Mouse (Mus musculus) hindbrain, embryonic 13.5 days (tissue): ENCODE results near the gene Gipc3. TPM values are rescaled to one million over a fixed set of nuclear protein-coding genes. Genes with fewer than 3 reads are reported as not detected.
A peak's percentile ranks its signal among the peaks of the same experiment; 100 is the strongest.

Experiments
- ATAC-seq: fragments of 200-750 bp; cut with Nextera tagmentation; 2 replicates; pipeline ENCODE4 v1.8.0; 2017; ENCODE audit warnings: moderate TSS enrichment; ENCODE audit not compliant: low FRiP score
- H3K27ac ChIP-seq: fragments of 300-500 bp; sonication (generic); 2 replicates; pipeline ENCODE4 v1.5.1; 2015; ENCODE audit warnings: inconsistent platforms, mild to moderate bottlenecking, moderate library complexity
- H3K27me3 ChIP-seq: fragments of 300-500 bp; sonication (generic); 2 replicates; pipeline ENCODE4 v1.6.1; 2015; ENCODE audit warnings: mild to moderate bottlenecking, inconsistent platforms
- H3K36me3 ChIP-seq: fragments of 300-500 bp; sonication (generic); 2 replicates; pipeline ENCODE4 v1.6.1; 2015; ENCODE audit warnings: mild to moderate bottlenecking, inconsistent platforms
- H3K4me1 ChIP-seq: fragments of 300-500 bp; sonication (generic); replicated peaks from 2 replicates; pipeline ENCODE4 v1.6.1; 2015; ENCODE audit warnings: inconsistent platforms
- H3K4me2 ChIP-seq: fragments of 300-500 bp; sonication (generic); 2 replicates; pipeline ENCODE4 v1.6.1; 2015; ENCODE audit warnings: inconsistent platforms, mild to moderate bottlenecking, moderate library complexity
- H3K4me3 ChIP-seq: fragments of 300-500 bp; sonication (generic); 2 replicates; pipeline ENCODE4 v1.5.1; 2015; ENCODE audit warnings: mild to moderate bottlenecking, inconsistent platforms
- H3K9ac ChIP-seq: fragments of 300-500 bp; sonication (generic); 2 replicates; pipeline ENCODE4 v1.6.1; 2015; ENCODE audit warnings: mild to moderate bottlenecking, inconsistent platforms
- H3K9me3 ChIP-seq: fragments of 300-500 bp; sonication (generic); 2 replicates; pipeline ENCODE4 v1.6.1; 2016; ENCODE audit warnings: inconsistent platforms
- WGBS: fragments of 180-500 bp; shearing (Covaris S2); methylation state at CpG from one replicate; pipeline ENCODE4 v1.1.7; 2015; 5-methylcytosine and 5-hydroxymethylcytosine counted together
- polyA plus RNA-seq: library from polyadenylated mRNA; unstranded; fragments of >200 nt; fragmentation: Nextera tagmentation; extraction: Ambion mirVana; gene quantifications from 2 replicates; pipeline ENCODE4 v1.2.1, GENCODE M21; 2015

The Gipc3 gene
- not detected in 2 replicates for polyA plus RNA-seq

DNA sequence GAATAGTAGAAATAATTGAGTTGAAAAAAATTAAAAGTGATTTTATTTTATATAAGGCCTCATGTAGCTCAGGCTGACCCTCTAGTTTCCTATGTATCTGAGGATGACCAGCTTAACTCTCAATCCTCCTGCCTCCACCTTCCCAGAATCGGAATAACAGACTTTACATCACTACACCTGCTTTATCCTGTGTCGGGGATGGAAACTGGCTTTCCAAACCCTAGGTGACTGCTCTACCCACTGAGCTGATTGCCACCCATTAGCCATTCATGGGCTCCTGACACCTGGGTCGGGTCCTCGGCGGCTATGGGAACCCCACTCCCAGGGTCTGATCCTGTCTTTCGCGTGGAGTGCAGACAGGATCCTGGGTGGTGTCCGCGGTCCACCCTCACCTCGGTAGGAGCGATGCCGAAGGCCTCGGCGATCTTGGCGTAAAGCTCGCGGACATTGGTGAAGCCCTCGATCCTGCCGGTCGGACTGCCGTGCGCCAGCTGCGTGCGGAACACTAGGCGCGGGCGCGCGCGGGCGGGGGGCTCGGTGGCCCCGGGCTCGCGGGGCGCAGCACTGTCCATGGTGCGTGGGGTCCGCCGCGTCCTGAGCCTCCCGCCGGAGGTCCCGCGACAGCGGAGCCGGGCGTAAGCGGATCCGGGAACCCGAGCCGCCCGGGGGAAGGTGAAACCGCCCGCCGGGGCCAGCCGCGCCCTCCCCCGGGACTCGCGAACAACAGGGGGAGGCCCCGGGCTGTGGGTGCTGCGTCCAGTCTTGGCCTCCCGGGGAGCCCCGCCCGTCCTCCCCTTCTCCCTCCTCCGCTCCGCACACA lies at the start of gene Gipc3:
Gipc3 (minus strand) TSS at position 581 of the 820 bp plus-strand sequence.
- peaks cover 88% of the 10 kb centered on the region for H3K27me3 ChIP-seq

DNA sequence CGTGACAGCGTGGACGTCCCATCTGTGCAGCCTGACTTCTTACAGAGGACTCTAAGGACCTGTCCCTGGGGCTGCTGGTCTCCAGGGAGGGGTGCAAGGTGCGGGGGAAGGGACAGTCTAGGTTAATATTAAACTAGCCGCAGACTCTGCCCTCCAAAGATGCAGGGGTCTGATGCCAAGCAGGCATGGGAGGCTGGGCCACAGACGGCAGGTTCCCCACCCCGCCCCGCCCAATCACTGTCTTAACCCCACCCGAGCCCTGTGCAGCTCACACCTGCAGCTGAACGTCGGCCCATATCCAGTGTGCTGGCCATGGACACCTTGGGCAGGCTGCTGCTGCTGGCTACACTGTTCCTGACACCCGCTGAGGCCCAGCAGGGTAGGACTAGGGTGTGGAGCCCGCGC lies 49.7 kb upstream of the Gipc3 start, which contains the start of gene Smim24:
Smim24 (plus strand) TSS at position 271 of the 405 bp plus-strand sequence.
- WGBS, result 71% methylated on average over 14 of the region's 14 CpGs

More for the DNA sequence above, at the start of gene Gipc3:
- Histone ChIP-seq H3K4me1 (peaks cover 18% of the 10 kb centered on the region), H3K36me3 (no peaks in the 10 kb centered on the region), H3K9ac (peak within 1 kb of the TSS; percentile 67), H3K4me3 (peak within 1 kb of the TSS; percentile 46), H3K9me3 (no peaks in the 10 kb centered on the region), H3K4me2 (peak within 1 kb of the TSS; percentile 66), H3K27ac (no peak within 1 kb of the TSS)
- WGBS, result 8% methylated on average over 55 of the region's 67 CpGs
- no peak for ATAC-seq

DNA sequence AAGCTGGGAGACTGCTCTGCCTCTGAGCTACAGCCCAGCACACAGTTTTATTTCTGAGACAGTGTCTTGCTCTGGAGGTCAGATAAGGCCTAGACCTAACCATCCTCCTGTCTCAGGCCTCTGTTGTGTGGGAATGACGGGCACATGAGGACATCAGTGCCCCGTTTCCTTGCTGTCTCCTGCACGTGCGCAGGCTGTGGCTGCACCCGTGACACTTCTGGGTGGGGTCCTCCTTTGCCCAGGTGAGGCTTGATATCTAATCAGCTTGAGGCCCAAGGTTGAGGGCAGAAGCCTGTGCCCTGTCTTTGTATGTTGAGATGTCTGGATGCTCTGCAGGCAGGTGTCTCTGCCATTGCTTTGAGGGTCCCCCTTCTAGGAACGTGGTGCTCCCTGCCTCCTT lies 49.2 kb upstream of the Gipc3 start:
- 82% methylated on average over 6 of the region's 6 CpGs for WGBS
- Histone ChIP-seq H3K27ac (no peak overlapping the region), H3K9me3 (no peaks in the 10 kb centered on the region), H3K4me3 (no peak overlapping the region), H3K4me2 (no peak overlapping the region), H3K9ac (no peak overlapping the region), H3K4me1 (peaks cover 41% of the 10 kb centered on the region), H3K27me3 (0 out of 2 replicates have a peak, but pooled peaks cover 2% of the 10 kb centered on the region), H3K36me3 (peaks cover 26% of the 10 kb centered on the region)
- ATAC-seq, result no peak

More for the DNA sequence above, 49.7 kb upstream of the Gipc3 start, which contains the start of gene Smim24:
- H3K9me3 ChIP-seq, result no peaks in the 10 kb centered on the region
- peak within 1 kb of the TSS; percentile 59 for H3K9ac ChIP-seq
- H3K27me3 ChIP-seq, result 0 out of 2 replicates have a peak, but pooled peaks cover 2% of the 10 kb centered on the region
- peak within 1 kb of the TSS; percentile 18 for H3K4me3 ChIP-seq
- H3K27ac ChIP-seq, result peak within 1 kb of the TSS; percentile 40
- no peak for ATAC-seq
- peak within 1 kb of the TSS; percentile 45 for H3K4me2 ChIP-seq
- peaks cover 26% of the 10 kb centered on the region for H3K36me3 ChIP-seq
- peaks cover 46% of the 10 kb centered on the region for H3K4me1 ChIP-seq

DNA sequence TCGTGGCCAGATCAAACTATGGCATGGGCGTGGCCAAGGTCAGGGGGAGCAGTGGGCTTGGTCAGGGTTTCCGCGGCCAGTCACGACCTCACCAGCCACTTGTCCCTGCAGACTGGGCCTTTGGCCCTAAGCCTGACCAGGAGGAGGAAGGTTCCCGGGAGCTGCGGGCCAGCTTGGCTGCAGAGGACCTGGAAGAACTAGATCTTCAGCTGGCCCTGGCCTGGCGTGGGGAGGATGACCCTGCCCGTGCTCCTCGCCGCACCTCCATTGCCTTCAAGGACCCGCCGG lies 47.6 kb upstream of the Gipc3 start:
- Histone ChIP-seq H3K36me3 (peaks cover 41% of the 10 kb centered on the region), H3K4me1 (peaks cover 31% of the 10 kb centered on the region), H3K27ac (no peak overlapping the region), H3K9ac (no peak overlapping the region), H3K4me3 (no peak overlapping the region), H3K9me3 (no peaks in the 10 kb centered on the region), H3K27me3 (0 out of 2 replicates have a peak, but pooled peaks cover 2% of the 10 kb centered on the region), H3K4me2 (no peak overlapping the region)
- 88% methylated on average over 13 of the region's 13 CpGs for WGBS
- no peak for ATAC-seq

DNA sequence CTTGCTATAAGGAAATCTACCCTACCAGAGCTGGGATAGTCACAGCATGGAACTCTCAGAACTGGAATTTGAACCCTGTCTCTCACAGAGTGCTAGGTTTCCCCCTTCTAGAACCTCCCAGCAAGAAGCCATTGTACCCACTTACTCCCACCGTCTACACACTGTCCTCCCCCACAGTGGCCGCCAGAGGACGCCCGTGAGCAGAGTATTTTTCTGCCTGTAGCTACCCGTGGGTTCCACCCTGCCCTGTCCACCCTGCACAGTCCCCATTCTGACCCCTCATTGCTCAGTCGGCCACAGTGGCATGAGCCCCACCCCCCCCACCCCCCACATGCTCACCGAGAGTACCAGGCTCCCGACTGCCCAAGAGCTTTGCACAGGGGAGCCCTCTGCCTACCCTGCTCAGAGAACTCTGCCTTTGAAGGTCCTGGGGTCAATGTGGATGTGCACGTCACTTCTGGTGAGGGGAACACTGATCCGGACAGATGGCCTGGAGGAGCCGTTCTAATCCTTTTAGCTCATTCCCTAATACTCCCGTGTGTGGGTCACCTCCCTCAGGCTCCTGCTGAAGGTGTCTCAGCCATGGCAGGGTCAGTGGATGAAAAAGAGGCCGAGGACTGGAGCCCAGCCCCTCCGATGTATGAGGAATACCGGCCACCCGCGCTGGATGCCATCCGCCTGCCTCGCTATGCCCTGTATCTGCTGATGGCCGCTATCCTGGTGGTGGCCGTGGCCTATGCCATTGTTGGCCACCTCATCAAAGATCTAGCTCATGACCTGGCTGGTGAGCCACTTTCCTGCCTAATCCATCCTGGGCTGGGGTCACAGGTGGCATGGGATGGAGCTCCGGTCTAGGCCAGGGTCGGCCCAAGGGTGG lies 47.0 kb upstream of the Gipc3 start:
- ATAC-seq, result peak; percentile 19; the same call in 1 of the 2 replicates
- WGBS, result 61% methylated on average over 23 of the region's 23 CpGs

DNA sequence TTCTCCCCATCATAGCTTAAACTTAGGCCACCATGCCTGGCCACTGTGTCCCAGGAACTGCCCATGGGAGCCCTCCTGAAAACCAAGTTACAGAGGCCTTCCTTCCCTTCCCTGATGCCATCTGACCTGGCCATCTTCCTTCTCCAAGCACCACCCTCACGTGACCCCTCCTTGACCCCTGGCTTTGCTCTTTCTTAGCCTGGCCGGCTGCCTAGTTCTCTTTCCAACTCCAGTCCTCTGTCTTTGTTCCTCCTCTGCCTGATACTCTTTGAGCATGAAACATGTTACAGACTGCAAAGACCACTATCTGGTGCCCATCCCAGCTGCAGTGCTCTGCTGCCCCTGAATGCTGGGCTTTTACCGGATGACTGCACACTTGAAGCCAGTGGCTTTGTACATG lies 46.3 kb upstream of the Gipc3 start:
- Histone ChIP-seq H3K27me3 (0 out of 2 replicates have a peak, but pooled peaks cover 2% of the 10 kb centered on the region), H3K9ac (peak overlapping the region; percentile 55; the same call in 1 of the 2 replicates), H3K27ac (0 out of 2 replicates have a peak overlapping the region, but pooled peaks have one; percentile 52), H3K4me3 (no peak overlapping the region), H3K36me3 (peaks cover 41% of the 10 kb centered on the region), H3K4me1 (peaks cover 43% of the 10 kb centered on the region), H3K9me3 (no peaks in the 10 kb centered on the region), H3K4me2 (no peak overlapping the region)
- ATAC-seq, result no peak
- WGBS, result 43% methylated on average over 3 of the region's 3 CpGs

More for the DNA sequence above, 47.0 kb upstream of the Gipc3 start:
- H3K4me2 ChIP-seq, result no peak overlapping the region
- 0 out of 2 replicates have a peak, but pooled peaks cover 2% of the 10 kb centered on the region for H3K27me3 ChIP-seq
- H3K9me3 ChIP-seq, result no peaks in the 10 kb centered on the region
- peaks cover 41% of the 10 kb centered on the region for H3K36me3 ChIP-seq
- 0 out of 2 replicates have a peak overlapping the region, but pooled peaks have one; percentile 52 for H3K27ac ChIP-seq
- no peak overlapping the region for H3K4me3 ChIP-seq
- peak overlapping the region; percentile 55; the same call in 1 of the 2 replicates for H3K9ac ChIP-seq
- H3K4me1 ChIP-seq, result peaks cover 37% of the 10 kb centered on the region

DNA sequence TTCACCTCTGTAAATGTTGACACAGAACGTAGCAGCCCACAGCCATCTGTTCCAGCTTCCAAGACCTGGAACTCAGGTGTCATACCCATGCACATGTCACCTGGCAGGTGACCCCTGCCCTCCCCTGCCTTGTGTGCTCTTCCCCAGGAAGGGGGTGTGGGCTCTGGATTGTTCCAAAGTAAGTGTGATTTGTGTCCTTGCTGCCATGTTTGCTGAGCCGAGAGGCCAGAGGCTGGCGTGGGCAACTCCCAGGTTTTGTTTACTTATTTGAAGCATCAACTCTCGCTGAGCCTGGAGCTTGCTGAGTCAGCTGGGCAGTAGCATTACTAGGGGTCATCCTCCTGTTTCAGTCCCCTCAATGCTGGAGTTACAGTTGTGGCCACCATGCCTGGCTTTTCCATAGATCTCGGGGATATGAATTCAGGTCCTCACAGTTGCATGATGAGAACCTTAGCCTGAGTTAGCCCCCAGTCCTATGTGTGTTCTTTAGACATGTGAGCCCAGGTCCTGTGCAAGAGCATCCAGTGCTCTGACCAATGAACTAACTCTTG lies 45.5 kb upstream of the Gipc3 start, which contains the start of gene Gm48552:
Gm48552 (plus strand) TSS at position 501 of the 551 bp plus-strand sequence.
- WGBS, result 83% methylated on average over 5 of the region's 5 CpGs
- Histone ChIP-seq H3K27me3 (0 out of 2 replicates have a peak, but pooled peaks cover 2% of the 10 kb centered on the region), H3K4me2 (no peak within 1 kb of the TSS), H3K4me1 (peaks cover 38% of the 10 kb centered on the region), H3K9ac (peak within 1 kb of the TSS; percentile 55; the same call in 1 of the 2 replicates), H3K4me3 (no peak within 1 kb of the TSS), H3K36me3 (peaks cover 41% of the 10 kb centered on the region), H3K27ac (0 out of 2 replicates have a peak within 1 kb of the TSS, but pooled peaks have one; percentile 52), H3K9me3 (no peaks in the 10 kb centered on the region)
- no peak for ATAC-seq

DNA sequence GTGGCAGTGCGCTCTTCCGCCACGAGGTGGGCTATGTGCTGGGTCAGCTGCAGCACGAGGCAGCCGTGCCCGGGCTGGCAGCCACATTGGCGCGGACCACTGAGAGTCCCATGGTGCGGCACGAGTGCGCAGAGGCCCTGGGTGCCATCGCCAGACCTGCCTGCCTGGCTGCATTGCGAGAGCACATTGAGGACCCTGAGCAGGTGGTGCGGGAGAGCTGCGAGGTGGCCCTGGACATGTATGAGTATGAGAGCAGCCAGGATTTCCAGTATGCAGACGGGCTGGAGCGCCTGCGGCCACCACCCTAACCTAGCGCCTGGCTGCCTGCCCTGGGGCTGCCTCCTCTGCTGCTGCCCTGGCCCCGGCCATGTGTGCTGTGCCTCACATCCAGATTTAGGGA lies 44.6 kb upstream of the Gipc3 start:
- no peak overlapping the region for H3K9ac ChIP-seq
- WGBS, result 95% methylated on average over 20 of the region's 20 CpGs
- ATAC-seq, result no peak
- peaks cover 29% of the 10 kb centered on the region for H3K4me1 ChIP-seq
- no peak overlapping the region for H3K4me3 ChIP-seq
- no peaks in the 10 kb centered on the region for H3K9me3 ChIP-seq
- no peak overlapping the region for H3K4me2 ChIP-seq
- H3K27me3 ChIP-seq, result no peaks in the 10 kb centered on the region
- no peak overlapping the region for H3K27ac ChIP-seq
- peaks cover 41% of the 10 kb centered on the region for H3K36me3 ChIP-seq

DNA sequence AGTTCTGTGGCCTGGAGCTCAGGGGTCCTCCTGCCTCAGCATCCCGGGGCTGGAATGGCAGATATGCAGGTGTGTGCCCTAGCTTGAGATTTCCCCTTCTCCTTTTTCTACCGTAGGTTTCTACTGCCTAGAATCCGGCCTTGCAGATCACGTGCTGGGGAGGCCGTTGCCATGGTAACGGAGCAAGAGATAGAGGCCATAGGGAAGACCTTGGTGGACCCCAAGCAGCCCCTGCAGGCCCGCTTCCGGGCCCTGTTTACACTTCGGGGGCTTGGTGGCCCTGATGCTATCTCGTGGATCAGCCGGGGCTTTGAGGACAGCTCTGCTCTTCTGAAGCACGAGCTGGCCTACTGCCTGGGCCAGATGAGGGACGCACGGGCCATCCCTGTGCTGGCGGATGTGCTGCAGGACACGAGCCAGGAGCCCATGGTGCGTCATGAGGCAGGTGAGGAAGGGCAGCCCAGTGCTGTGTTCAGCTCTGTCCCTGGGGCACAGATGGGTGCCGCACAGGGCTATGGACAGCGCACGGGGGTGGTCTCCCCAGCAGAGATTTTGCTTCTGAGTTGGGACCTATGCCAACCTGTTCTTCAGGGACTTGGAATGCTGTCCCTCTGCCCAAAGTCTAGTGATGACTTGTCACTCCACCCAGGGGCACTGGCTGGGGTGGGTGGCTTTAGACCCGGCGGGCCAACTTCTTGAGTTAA lies 42.7 kb upstream of the Gipc3 start:
- ATAC-seq, result no peak
- WGBS, result 84% methylated on average over 22 of the region's 22 CpGs
- peak overlapping the region; percentile 95 for H3K4me2 ChIP-seq
- peak overlapping the region; percentile 90 for H3K9ac ChIP-seq
- no peak overlapping the region for H3K27ac ChIP-seq
- H3K36me3 ChIP-seq, result peaks cover 36% of the 10 kb centered on the region
- H3K4me1 ChIP-seq, result peaks cover 27% of the 10 kb centered on the region
- H3K9me3 ChIP-seq, result no peaks in the 10 kb centered on the region
- peak overlapping the region; percentile 96 for H3K4me3 ChIP-seq
- no peaks in the 10 kb centered on the region for H3K27me3 ChIP-seq

DNA sequence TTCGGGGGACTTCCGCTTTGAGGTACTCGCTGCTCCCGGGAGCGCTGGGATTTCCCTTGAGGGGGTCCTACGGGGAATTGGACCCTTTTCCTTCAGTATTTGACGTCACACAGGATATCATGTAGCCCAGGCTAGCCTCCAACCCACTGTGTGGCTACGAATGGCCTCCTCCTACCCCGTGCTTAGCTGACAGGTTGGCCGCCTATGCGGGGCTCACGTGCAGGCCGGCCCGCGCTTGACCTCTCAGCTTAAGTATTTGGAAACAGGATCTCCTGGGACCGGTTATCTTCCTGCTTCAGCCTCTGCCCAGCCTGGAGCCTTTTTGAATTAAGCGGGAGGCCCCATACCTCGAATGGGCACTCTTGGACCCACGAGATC lies 41.5 kb upstream of the Gipc3 start:
- Histone ChIP-seq H3K9me3 (no peaks in the 10 kb centered on the region), H3K36me3 (peaks cover 34% of the 10 kb centered on the region), H3K4me3 (peak overlapping the region; percentile 96), H3K27ac (peak overlapping the region; percentile 90), H3K9ac (peak overlapping the region; percentile 90), H3K4me2 (peak overlapping the region; percentile 95), H3K27me3 (no peaks in the 10 kb centered on the region), H3K4me1 (peaks cover 23% of the 10 kb centered on the region)
- under 1% methylated on average over 19 of the region's 19 CpGs for WGBS
- ATAC-seq, result peak; percentile 34
